Mouse (Mus musculus) limb, embryonic 14.5 days (tissue): ENCODE data around the gene Lyrm4. TPM values are rescaled to one million over a fixed set of nuclear protein-coding genes. Genes with fewer than 3 reads are reported as not detected.

ENCODE experiments used
- ATAC-seq: fragments of 200-750 bp; cut with Nextera tagmentation; 2 replicates; pipeline ENCODE4 v1.8.0; 2017; ENCODE audit warnings: low read depth, moderate number of reproducible peaks, moderate TSS enrichment; ENCODE audit not compliant: low FRiP score
- DNase-seq: peaks from one replicate; pipeline ENCODE4 v3.0.0-alpha.2; 2015; ENCODE audit warnings: low spot score
- H3K27ac ChIP-seq: fragments of 300-500 bp; sonication (generic); replicated peaks from 2 replicates; pipeline ENCODE4 v1.5.1; 2014; ENCODE audit warnings: low read depth, mild to moderate bottlenecking, low read length, moderate library complexity, mixed read lengths
- H3K27me3 ChIP-seq: fragments of 300-500 bp; sonication (generic); 2 replicates; pipeline ENCODE4 v1.6.1; 2014; ENCODE audit warnings: low read length, mixed read lengths; ENCODE audit not compliant: control insufficient read depth, insufficient read depth
- H3K36me3 ChIP-seq: fragments of 300-500 bp; sonication (generic); 2 replicates; pipeline ENCODE4 v1.6.1; 2014; ENCODE audit warnings: mild to moderate bottlenecking, low read length, moderate library complexity, mixed read lengths; ENCODE audit not compliant: control insufficient read depth, insufficient read depth
- H3K4me1 ChIP-seq: fragments of 300-500 bp; sonication (generic); 2 replicates; pipeline ENCODE4 v1.6.1; 2014; ENCODE audit warnings: antibody characterized with exemption, low read length, mixed read lengths; ENCODE audit not compliant: control insufficient read depth, insufficient read depth
- H3K4me2 ChIP-seq: fragments of 300-500 bp; sonication (generic); replicated peaks from 2 replicates; pipeline ENCODE4 v1.6.1; 2014; ENCODE audit warnings: low read depth, mild to moderate bottlenecking, low read length, moderate library complexity; ENCODE audit not compliant: severe bottlenecking
- H3K4me3 ChIP-seq: fragments of 300-500 bp; sonication (generic); replicated peaks from 2 replicates; pipeline ENCODE4 v1.5.1; 2014; ENCODE audit warnings: low read length
- H3K9ac ChIP-seq: fragments of 300-500 bp; sonication (generic); 2 replicates; pipeline ENCODE4 v1.6.1; 2014; ENCODE audit warnings: mild to moderate bottlenecking, low read depth, low read length, moderate library complexity; ENCODE audit not compliant: severe bottlenecking
- H3K9me3 ChIP-seq: fragments of 300-500 bp; sonication (generic); 2 replicates; pipeline ENCODE4 v1.6.1; 2016; ENCODE audit warnings: low read length; ENCODE audit not compliant: control insufficient read depth
- POLR2A ChIP-seq: fragments of 200-500 bp; IDR thresholded peaks from 2 replicates; pipeline ENCODE4 v1.8.0; 2012; ENCODE audit warnings: inconsistent platforms, mild to moderate bottlenecking, moderate library complexity, borderline replicate concordance; ENCODE audit not compliant: insufficient read depth, insufficient read length; ENCODE audit errors: extremely low read depth
- WGBS: fragments of 180-500 bp; shearing (Covaris S2); extraction: QIAGEN DNeasy Blood & Tissue Kit; methylation state at CpG from one replicate; pipeline ENCODE4 v1.1.7; 2014; 5-methylcytosine and 5-hydroxymethylcytosine counted together
- polyA plus RNA-seq, 2 experiments: library from polyadenylated mRNA; depleted of rRNA in 1 of 2; stranded (reverse) in 1 of 2; unstranded in 1 of 2; fragments of >200 nt; fragmentation: Nextera tagmentation in 1 of 2; extraction: Ambion mirVana in 1 of 2; gene quantifications; 2 replicates each; pipeline versions ENCODE4 v1.2.1 to v1.2.3; 2012 to 2014

The Lyrm4 gene
- polyA plus RNA-seq, 2 experiments, result 8.9 to 27.4 TPM

DNA sequence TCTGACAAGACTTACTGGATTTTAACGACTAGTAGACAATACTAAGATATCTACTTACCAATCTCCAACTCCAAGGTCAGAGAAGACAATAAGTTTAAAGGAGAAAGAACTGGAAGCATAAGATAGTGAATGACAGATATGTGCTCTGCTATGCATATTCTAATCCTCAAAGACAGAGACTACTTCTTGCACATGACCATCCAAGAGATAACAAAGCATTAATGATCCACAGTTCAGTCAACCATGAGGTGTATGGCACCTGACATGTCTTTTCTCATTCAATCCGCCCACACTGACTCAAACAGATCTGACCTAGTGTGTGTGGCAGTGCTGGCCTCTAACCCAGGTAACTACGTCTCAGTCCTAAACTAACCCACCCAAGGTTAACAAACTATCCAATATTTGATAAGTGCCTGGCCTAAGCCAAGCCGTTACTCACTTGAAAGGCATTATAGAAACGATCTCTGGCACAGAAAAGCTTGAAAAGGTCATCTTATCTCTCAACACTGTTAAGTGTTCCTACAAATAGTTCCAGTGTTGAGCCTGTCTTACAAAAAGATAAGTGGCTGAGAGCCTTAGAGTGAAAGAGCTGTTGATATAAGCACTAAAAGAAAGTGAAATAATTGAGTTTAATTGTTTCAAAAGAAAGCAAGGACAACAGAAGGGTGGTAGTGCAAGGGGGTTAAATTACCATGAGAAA lies 20.5 kb downstream of the Lyrm4 start:
- ATAC-seq, result no peak

DNA sequence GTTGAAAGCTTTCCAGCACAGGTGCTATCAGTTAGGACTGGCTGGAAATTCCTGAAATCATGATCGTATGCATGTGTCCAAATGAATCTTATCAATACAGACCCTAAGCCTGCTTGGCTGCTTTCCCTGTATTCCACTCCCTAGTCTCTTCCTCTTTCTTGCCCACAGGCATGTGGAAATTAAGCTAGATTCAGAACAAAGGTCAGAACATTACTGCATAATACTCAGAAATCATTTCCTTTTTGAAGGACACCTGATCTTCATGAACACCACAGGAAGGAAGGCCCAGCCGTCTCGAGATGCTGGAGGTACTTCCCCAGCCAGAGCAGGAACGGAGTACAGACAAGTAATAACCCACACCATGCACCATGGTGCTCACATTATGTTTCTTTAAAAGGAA lies 29.2 kb downstream of the Lyrm4 start:
- no peak for DNase-seq
- Histone ChIP-seq H3K36me3 (0 out of 2 replicates have a peak, but pooled peaks cover 5% of the 10 kb centered on the region), H3K4me3 (no peak overlapping the region), H3K27ac (no peak overlapping the region), H3K27me3 (no peaks in the 10 kb centered on the region), H3K9ac (no peak overlapping the region), H3K4me1 (peaks cover 8% of the 10 kb centered on the region; the same call in 1 of the 2 replicates), H3K9me3 (no peaks in the 10 kb centered on the region), H3K4me2 (no peak overlapping the region)
- ATAC-seq, result no peak
- 63% methylated on average over 4 of the region's 4 CpGs for WGBS
- TF ChIP-seq POLR2A, result no peak

More for the DNA sequence above, 20.5 kb downstream of the Lyrm4 start:
- H3K9me3 ChIP-seq, result no peaks in the 10 kb centered on the region
- no peak overlapping the region for H3K4me3 ChIP-seq
- no peak overlapping the region for H3K27ac ChIP-seq
- H3K27me3 ChIP-seq, result no peaks in the 10 kb centered on the region
- H3K36me3 ChIP-seq, result 0 out of 2 replicates have a peak, but pooled peaks cover under 1% of the 10 kb centered on the region
- no peak overlapping the region for H3K9ac ChIP-seq
- H3K4me1 ChIP-seq, result no peaks in the 10 kb centered on the region
- H3K4me2 ChIP-seq, result no peak overlapping the region
- WGBS, result 92% methylated on average over 5 of the region's 5 CpGs
- DNase-seq, result no peak
- TF ChIP-seq POLR2A, result no peak

DNA sequence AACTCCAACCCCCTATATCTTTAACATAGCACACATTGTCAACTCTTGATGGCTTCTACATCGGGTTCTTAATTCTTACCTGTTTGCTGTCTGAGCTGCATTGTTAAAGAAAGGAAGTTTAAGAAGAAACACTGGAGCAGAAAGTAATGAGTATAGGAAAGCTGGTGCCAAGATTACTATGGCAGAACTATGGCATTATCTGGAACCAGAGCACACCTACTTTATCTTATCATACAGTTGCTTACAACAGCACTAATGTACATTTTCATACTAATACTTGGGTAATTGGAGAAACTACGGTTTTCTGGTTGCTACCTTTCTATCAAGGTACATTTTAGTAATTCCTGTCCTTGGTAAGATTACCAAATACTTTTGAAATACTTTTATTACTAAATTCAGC lies 29.9 kb downstream of the Lyrm4 start:
- no peak for DNase-seq
- 92% methylated on average over 2 of the region's 2 CpGs for WGBS
- Histone ChIP-seq H3K27me3 (no peaks in the 10 kb centered on the region), H3K4me3 (no peak overlapping the region), H3K27ac (no peak overlapping the region), H3K9me3 (no peaks in the 10 kb centered on the region), H3K9ac (no peak overlapping the region), H3K4me2 (no peak overlapping the region), H3K4me1 (peaks cover 8% of the 10 kb centered on the region; the same call in 1 of the 2 replicates), H3K36me3 (0 out of 2 replicates have a peak, but pooled peaks cover 5% of the 10 kb centered on the region)
- TF ChIP-seq POLR2A, result no peak
- no peak for ATAC-seq

DNA sequence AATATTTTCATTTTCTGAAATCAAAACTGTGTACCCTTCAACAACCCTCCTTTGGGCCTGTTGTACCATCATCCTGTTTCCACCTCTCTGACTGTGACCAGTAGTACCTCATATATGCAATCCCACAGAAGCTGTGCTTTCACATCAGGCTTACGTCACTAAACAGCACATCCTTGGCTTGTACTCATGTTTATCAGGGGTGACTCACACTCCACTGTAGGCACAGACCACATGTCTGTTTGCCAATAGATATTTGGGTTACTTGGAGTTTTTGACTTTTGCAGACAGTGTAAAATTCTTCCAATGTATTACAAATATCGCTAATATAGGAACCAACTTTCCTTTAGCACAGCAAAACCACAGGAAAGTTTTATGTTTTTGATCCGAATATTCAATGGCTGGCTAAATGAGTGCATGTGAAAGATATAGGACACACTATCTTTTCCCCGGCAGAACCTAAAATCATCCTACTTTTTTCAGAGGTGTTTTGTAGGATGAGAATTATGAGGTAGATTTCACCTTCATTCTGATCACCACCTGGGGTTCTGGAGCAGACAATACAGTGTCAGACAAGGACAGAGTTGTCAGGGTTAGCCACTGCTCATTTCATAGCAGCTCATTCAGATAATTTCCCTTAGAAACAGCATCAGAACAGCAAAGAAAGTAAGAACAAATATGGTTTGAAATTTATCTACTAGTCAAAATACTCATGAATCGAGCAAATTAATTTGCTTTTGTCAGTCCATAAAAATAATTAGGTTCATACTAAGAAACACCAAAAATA lies 30.5 kb downstream of the Lyrm4 start:
- H3K4me3 ChIP-seq, result no peak overlapping the region
- WGBS, result 87% methylated on average over 5 of the region's 5 CpGs
- H3K4me1 ChIP-seq, result peaks cover 8% of the 10 kb centered on the region; the same call in 1 of the 2 replicates
- H3K27me3 ChIP-seq, result no peaks in the 10 kb centered on the region
- H3K36me3 ChIP-seq, result 0 out of 2 replicates have a peak, but pooled peaks cover 9% of the 10 kb centered on the region
- H3K9ac ChIP-seq, result no peak overlapping the region
- H3K4me2 ChIP-seq, result no peak overlapping the region
- H3K27ac ChIP-seq, result no peak overlapping the region
- H3K9me3 ChIP-seq, result no peaks in the 10 kb centered on the region
- no peak for TF ChIP-seq POLR2A
- ATAC-seq (no peak), DNase-seq (no peak)

DNA sequence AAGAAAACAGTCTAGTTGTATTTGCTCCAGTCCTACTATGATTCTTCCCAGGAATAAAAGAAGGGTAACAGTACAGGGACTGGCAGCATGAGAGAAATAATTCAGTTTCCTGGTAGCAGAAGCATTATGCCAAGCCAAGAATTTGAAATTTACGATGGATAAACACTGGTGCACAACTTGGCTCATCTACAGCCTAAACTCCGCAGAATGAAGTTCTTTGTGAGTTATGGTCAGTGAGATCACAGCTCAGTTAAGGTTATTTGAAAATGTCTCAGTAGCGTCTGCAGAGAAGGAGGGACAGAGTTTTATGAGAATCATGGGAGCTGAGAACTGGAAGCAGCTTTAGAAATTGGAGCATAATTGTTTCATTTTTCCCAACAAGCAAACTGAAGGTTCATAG lies 31.4 kb downstream of the Lyrm4 start:
- Histone ChIP-seq H3K9me3 (no peaks in the 10 kb centered on the region), H3K4me2 (no peak overlapping the region), H3K27ac (no peak overlapping the region), H3K9ac (no peak overlapping the region), H3K4me1 (peaks cover 8% of the 10 kb centered on the region; the same call in 1 of the 2 replicates), H3K27me3 (no peaks in the 10 kb centered on the region), H3K4me3 (no peak overlapping the region), H3K36me3 (0 out of 2 replicates have a peak, but pooled peaks cover 5% of the 10 kb centered on the region)
- no peak for TF ChIP-seq POLR2A
- no peak for DNase-seq
- ATAC-seq, result no peak
- 48% methylated on average over 3 of the region's 3 CpGs for WGBS
